Mouse (Mus musculus): Measurements from ENCODE around the gene Emp1.

Gene Emp1

GRCm38 (mm10) chr6:135363344-135364040 lies 1.1 kb downstream of the Emp1 start:
- DNase-seq (ENCODE audit: extremely low read depth, insufficient read length, low spot score), result peak; percentile 74

GRCm38 (mm10) chr6:135364041-135364745 lies 1.8 kb downstream of the Emp1 start:
- peak; percentile 68 for DNase-seq (ENCODE audit: extremely low read depth, insufficient read length, low spot score)

- peak; percentile 76 for DNase-seq (ENCODE audit: extremely low read depth, insufficient read length, low spot score)
Observed at GRCm38 (mm10) chr6:135364891-135365301, 2.6 kb downstream of the Emp1 start.

GRCm38 (mm10) chr6:135365614-135366013 lies 3.3 kb downstream of the Emp1 start:
- DNase-seq (ENCODE audit: extremely low read depth, insufficient read length, low spot score), result peak; percentile 56

GRCm38 (mm10) chr6:135368230-135368629 lies 5.9 kb downstream of the Emp1 start:
- DNase-seq (ENCODE audit: extremely low read depth, insufficient read length, low spot score), result peak; percentile 60

GRCm38 (mm10) chr6:135369551-135369968 lies 7.2 kb downstream of the Emp1 start:
- DNase-seq (ENCODE audit: extremely low read depth, insufficient read length, low spot score), result peak; percentile 57

DNA sequence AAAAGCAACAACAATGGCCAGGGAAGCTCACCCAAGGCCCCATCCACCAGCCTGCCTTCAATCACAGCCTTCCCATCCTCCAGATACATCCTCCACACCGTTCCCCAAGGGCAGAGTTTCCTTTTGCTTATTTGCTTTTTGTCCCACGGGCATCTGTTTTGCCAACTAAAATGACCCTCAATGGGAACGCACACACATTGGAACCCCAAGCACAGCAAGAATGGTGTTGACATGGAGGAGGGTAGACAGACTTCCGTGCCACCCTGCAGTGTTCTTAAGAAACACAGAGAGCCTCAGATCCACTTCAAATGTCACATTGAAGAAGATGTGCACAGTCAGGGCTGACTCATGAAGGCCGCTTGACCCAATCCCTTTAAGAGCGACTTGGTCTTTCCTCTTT lies 8.6 kb downstream of the Emp1 start:
- no peak for DNase-seq (ENCODE audit: extremely low read depth, insufficient read length, low spot score)

- no peak for DNase-seq (ENCODE audit: extremely low read depth, insufficient read length, low spot score)
Observed at GRCm38 (mm10) chr6:135373357-135373756, 11.0 kb downstream of the Emp1 start.

DNA sequence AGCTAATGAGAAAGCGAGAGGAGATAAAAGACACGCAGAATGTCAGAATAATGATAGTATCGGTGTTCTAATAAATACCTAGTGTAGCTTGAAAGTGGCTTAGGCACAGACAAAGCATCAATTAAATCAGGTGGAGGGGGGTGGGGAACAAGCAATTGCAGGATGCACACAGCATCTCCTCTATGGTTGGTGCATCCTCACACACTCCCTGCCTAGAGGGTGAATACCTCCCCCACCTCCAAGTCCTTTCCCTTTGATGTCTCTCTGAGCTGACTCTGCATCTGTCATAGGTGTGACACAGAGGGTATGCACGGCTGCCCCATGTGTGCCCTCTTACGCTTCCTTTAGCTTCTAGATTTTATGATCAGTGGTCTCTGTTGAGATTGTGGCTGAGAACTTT lies 13.5 kb downstream of the Emp1 start:
- no peak for DNase-seq (ENCODE audit: extremely low read depth, insufficient read length, low spot score)

DNA sequence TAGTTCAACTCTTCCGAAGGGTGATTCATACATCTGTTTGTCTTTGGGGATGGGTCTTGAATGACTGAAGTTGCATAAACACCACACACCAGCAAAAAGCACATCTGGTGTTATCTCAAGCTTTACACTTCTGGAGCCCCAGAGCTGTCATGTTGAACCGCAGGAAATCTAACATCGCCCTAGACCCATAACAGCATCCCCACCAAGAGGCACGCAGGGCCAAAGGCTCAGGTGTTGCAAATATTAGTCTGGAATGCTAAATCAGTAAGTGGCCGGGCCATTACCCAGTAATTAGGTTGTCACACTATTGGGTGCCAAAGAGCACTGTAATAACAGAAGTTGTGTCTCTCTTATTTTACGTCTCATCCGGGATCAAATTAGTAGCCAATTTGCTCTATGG lies 13.9 kb downstream of the Emp1 start:
- no peak for DNase-seq (ENCODE audit: extremely low read depth, insufficient read length, low spot score)

DNA sequence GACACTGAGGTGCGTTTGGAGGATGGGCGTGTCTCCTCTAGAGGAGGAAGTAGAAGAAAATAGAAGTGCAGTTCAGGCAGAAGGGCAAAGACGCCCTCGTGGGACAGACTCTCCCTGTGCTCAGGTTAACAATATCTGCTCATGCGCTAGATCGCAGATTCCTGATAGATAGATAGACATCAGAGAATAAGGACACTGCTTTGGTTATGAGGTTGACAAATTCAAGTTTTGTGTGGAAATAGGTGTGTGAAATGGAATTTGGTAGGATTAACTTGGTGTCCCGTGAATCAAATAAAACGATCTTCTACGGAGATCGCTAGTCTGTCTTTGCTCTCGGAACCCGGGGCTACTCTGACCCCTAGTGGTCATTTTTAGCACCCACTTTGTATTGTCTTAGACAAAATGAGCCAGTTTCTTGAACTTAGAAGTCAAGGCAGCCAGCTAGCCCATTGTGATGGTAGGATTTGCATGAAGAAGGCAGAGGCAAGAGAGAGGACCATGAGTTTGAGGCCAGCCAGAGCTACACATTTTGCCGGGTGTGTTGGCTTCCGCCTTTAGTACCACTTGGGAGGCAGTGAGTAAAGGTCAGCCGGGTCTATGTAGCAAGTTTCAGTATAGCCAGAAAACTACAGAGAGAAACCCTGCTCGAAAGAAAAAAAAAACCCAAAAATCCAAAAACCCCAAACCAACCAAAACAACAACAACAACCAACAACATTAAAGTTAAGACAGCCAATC lies 15.4 kb downstream of the Emp1 start:
- no peak for DNase-seq (ENCODE audit: extremely low read depth, insufficient read length, low spot score)

- DNase-seq (ENCODE audit: extremely low read depth, insufficient read length, low spot score), result no peak
Observed at GRCm38 (mm10) chr6:135383919-135384318, 21.6 kb downstream of the Emp1 start.

DNA sequence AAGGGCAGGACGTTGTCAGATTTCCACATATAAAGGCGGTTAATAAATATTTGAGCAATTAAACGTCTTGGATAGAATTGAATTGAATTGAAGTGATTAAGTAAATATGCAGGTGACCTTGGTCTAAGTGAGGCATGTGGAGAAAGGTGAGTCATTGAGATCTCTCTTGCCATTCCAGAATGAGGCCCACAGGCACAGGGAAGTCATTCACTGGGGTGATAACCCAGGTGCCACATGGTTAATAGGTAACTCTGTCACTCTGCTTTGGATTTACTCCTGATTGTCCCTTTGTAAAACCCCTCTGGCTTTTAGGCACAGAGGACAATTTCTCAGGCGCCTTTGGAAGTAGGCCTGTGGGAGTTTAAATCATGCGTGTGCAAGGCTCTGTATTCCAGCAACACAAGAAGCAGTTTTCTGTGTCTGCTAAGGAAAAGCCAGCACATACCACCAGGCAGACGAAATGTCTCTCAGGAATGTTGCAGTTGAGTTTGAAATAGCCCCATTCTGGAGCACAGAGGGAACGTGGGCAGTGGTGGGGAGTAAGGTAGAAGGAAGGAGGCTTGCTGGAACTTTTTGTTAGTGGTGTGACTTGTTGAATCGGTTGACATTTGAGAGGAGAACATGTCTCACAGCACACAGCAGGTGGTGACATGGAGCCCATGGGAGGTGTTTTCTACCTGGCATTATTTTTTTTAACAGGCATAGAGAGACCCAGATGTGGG lies 23.6 kb downstream of the Emp1 start:
- no peak for DNase-seq (ENCODE audit: extremely low read depth, insufficient read length, low spot score)

GRCm38 (mm10) chr6:135387653-135388052 lies 25.3 kb downstream of the Emp1 start:
- no peak for DNase-seq (ENCODE audit: extremely low read depth, insufficient read length, low spot score)

DNA sequence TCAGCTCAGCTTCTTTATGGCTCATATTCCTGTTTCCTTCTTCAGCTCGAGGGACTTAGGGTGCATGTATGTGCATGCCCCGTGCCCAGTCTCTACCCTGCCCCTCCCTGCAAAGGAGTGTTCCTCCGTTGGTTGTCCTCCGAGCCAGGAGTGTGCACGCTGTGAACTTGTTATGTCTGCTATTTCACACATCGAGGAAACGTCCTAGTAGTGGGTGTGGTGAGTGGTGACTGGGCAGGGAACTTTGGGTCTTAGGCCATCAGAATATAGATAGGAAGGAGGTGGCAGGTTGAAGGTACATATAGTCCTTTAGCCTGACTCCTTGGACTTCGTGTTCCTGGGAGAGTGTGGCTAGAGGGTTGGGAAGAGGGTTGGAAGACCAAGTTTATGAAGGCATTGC lies 26.4 kb downstream of the Emp1 start:
- no peak for DNase-seq (ENCODE audit: extremely low read depth, insufficient read length, low spot score)

DNA sequence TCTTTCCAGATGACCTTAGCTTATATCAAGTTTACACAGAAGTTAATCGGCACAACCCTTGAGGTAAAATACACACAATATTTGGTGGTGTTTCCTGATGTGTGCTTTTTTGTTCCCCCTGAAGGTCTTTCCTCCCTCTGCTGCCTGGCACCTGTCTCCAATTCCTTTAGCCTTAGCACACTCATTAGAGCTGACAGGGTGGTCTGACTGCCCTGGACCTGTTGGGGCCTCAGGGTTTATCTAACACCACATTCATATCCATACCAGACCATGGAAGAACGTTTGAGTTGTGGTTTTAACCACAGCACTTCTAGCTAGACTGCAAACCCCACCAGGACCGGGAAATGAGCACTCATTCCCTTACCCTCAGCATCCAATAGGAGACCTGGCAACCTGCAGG lies 28.1 kb downstream of the Emp1 start:
- DNase-seq (ENCODE audit: extremely low read depth, insufficient read length, low spot score), result no peak

DNA sequence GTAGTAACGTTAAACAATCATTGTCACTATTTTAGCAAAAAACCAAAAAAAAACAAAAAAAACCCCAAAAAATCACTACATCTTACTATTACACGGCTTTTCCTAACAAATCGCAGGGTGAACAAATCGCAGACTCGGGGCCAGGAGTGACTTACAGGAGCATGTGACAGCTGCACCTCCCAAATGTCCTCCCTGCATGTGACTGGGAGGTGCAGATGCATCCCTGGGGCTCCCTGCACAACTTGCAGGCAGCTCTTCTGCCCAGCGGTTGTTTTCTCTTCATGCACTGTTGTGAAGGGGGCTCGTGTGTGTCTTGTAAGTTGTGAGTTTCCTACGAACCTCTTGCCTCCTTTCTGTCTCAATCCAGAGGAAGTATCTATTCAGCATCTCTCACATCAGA lies 33.0 kb downstream of the Emp1 start:
- no peak for DNase-seq (ENCODE audit: extremely low read depth, insufficient read length, low spot score)

GRCm38 (mm10) chr6:135397089-135397488 lies 34.7 kb downstream of the Emp1 start:
- DNase-seq (ENCODE audit: extremely low read depth, insufficient read length, low spot score), result no peak

DNA sequence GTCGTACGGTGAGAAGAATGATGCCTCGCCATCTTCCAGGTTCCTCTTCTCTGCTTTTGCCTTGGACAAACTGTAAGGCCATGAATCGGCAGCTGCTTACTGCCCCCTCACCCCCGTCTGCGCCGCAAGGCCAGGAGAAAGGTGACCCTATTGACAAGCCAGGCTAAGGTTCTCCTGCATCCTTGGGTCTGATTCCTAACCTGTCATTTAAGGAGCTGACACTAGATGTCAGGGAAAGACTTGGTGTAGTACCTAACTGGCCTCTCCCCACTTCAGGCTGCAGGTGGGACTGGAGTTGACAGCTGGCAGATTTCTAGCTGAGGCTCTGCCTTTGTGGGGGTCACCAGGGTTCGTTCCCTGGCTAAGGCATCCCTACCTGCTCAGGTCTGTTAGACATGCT lies 35.4 kb downstream of the Emp1 start:
- no peak for DNase-seq (ENCODE audit: extremely low read depth, insufficient read length, low spot score)

GRCm38 (mm10) chr6:135398801-135399200 lies 36.5 kb downstream of the Emp1 start:
- no peak for DNase-seq (ENCODE audit: extremely low read depth, insufficient read length, low spot score)

GRCm38 (mm10) chr6:135400306-135400705 lies 38.0 kb downstream of the Emp1 start:
- DNase-seq (ENCODE audit: extremely low read depth, insufficient read length, low spot score), result peak; percentile 56
